Mouse (Mus musculus): ENCODE measurements at regions not wholly inside any gene's neighbourhood (a gene's known extent, or its start where the extent isn't known, plus 50 kb on each side); places are given as distances from the start of the nearest gene placed in this dataset.

GRCm38 (mm10) chr10:43818623-43819022 lies 82.9 kb downstream of the Qrsl1 start:
- Histone ChIP-seq H3K9ac (replicated peaks; ENCODE audit: low read length) (no peak overlapping the region), H3K9me3 (ENCODE audit: low read length) (no peaks in the 10 kb centered on the region), H3K36me3 (ENCODE audit: insufficient read depth, low read length) (no peaks in the 10 kb centered on the region), H3K4me2 (ENCODE audit: low read depth, low read length) (no peak overlapping the region), H3K4me1 (ENCODE audit: insufficient read depth, low read length) (no peaks in the 10 kb centered on the region), H3K27me3 (ENCODE audit: insufficient read depth, low read length) (no peaks in the 10 kb centered on the region), H3K4me3 (ENCODE audit: low read length) (no peak overlapping the region), H3K27ac (no peak overlapping the region)
- no peak for TF ChIP-seq CTCF (IDR thresholded peaks at IDR 0.05; ENCODE audit: low read depth)
- 78% methylated on average over 5 of the region's 5 CpGs for WGBS
- DNase-seq (ENCODE audit: low spot score) (no peak), ATAC-seq (no peak)

DNA sequence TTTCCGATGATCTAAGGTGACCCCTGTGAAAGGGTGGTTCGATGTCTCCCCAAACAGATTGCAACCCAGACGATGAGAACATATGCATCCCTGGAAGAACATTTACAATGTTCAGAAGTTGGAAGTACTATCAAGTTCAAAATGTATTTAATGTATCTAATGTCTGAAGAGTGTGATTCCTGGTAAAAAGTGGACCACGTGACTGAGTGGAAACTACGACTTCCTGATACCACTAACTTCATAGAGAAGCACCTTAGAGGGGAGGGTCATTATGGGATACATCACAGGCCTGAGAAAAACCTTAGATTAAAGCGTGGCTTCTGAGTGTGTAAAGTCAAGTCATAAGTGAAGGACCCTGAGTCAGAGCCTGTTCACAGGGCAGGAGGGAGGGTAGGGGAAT lies 82.1 kb downstream of the Qrsl1 start:
- WGBS = 95% methylated on average over 6 of the region's 6 CpGs
- Histone ChIP-seq H3K36me3 (ENCODE audit: insufficient read depth, low read length) (no peaks in the 10 kb centered on the region), H3K4me2 (ENCODE audit: low read depth, low read length) (no peak overlapping the region), H3K27ac (no peak overlapping the region), H3K27me3 (ENCODE audit: insufficient read depth, low read length) (no peaks in the 10 kb centered on the region), H3K9me3 (ENCODE audit: low read length) (no peaks in the 10 kb centered on the region), H3K4me1 (ENCODE audit: insufficient read depth, low read length) (no peaks in the 10 kb centered on the region), H3K9ac (replicated peaks; ENCODE audit: low read length) (no peak overlapping the region), H3K4me3 (ENCODE audit: low read length) (no peak overlapping the region)
- no peak for TF ChIP-seq CTCF (IDR thresholded peaks at IDR 0.05; ENCODE audit: low read depth)
- DNase-seq (ENCODE audit: low spot score) (no peak), ATAC-seq (no peak)

DNA sequence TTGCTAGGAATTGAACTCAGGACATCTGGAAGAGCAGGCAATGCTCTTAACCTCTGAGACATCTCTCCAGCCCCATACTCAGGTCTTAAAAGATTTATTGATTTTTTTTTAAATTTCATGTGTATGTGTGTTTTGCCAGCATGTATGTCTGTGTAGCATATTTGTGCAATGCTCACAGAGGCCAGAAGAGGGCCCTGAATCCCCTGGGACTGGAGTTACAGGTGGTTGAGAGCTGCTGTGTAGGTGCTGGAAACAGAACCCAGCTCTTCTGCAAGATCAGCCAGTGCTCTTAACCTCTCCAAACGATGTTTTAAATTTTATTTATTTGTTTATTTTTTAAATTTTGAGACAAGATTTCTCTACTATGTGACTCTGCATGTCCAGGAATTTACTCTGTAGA lies 78.9 kb downstream of the Qrsl1 start:
- H3K27me3 ChIP-seq (ENCODE audit: insufficient read depth, low read length) = no peaks in the 10 kb centered on the region
- H3K9ac ChIP-seq (replicated peaks; ENCODE audit: low read length) = no peak overlapping the region
- no peak for TF ChIP-seq CTCF (IDR thresholded peaks at IDR 0.05; ENCODE audit: low read depth)
- H3K9me3 ChIP-seq (ENCODE audit: low read length) = no peaks in the 10 kb centered on the region
- no peak overlapping the region for H3K4me3 ChIP-seq (ENCODE audit: low read length)
- H3K27ac ChIP-seq = no peak overlapping the region
- ATAC-seq = no peak
- H3K4me1 ChIP-seq (ENCODE audit: insufficient read depth, low read length) = no peaks in the 10 kb centered on the region
- H3K36me3 ChIP-seq (ENCODE audit: insufficient read depth, low read length) = no peaks in the 10 kb centered on the region
- 86% methylated on average over 1 of the region's 1 CpGs for WGBS
- DNase-seq (ENCODE audit: low spot score) = no peak
- no peak overlapping the region for H3K4me2 ChIP-seq (ENCODE audit: low read depth, low read length)

DNA sequence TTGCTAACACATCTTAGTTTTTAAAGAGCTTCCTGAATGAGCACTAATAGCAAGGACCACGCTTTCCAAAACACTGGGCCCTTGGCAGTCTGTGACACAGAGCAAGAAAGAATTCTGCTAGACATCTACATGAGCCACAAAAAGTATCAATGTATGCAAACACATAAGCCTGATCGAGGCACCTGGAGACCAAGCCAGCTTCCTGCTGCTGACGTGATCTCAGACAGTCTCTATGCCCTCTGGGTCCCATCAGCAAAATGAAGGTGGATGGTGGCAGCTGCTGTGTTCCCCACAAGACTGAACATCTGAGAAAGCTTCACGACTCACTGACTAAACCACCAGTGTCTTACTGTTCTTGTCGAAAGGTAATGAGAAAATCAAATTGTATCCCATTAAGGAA lies 77.5 kb downstream of the Qrsl1 start:
- no peak overlapping the region for H3K4me3 ChIP-seq (ENCODE audit: low read length)
- no peak for TF ChIP-seq CTCF (IDR thresholded peaks at IDR 0.05; ENCODE audit: low read depth)
- no peak overlapping the region for H3K9ac ChIP-seq (replicated peaks; ENCODE audit: low read length)
- H3K9me3 ChIP-seq (ENCODE audit: low read length) = no peaks in the 10 kb centered on the region
- H3K27ac ChIP-seq = no peak overlapping the region
- H3K27me3 ChIP-seq (ENCODE audit: insufficient read depth, low read length) = no peaks in the 10 kb centered on the region
- 65% methylated on average over 5 of the region's 5 CpGs for WGBS
- DNase-seq (ENCODE audit: low spot score) = peak; percentile 18
- H3K4me2 ChIP-seq (ENCODE audit: low read depth, low read length) = no peak overlapping the region
- H3K4me1 ChIP-seq (ENCODE audit: insufficient read depth, low read length) = no peaks in the 10 kb centered on the region
- ATAC-seq = no peak
- H3K36me3 ChIP-seq (ENCODE audit: insufficient read depth, low read length) = no peaks in the 10 kb centered on the region
